Mouse (Mus musculus): ENCODE measurements around the gene Ube4b. TPM values are rescaled to one million over a fixed set of nuclear protein-coding genes. Genes with fewer than 3 reads are reported as not detected.

Gene Ube4b
- polyA plus RNA-seq, 1 experiment from 2014 or later, result 64.5 TPM

- H3K36me3 ChIP-seq (replicated peaks), result peaks cover 24% of the 10 kb centered on the region
- no peaks in the 10 kb centered on the region for H3K4me1 ChIP-seq
- no peaks in the 10 kb centered on the region for H3K27me3 ChIP-seq (replicated peaks)
- no peak for ATAC-seq (replicated peaks)
- no peak overlapping the region for H3K27ac ChIP-seq
- WGBS, result 91% methylated on average over 10 of the region's 10 CpGs
- no peak overlapping the region for H3K4me2 ChIP-seq
- H3K4me3 ChIP-seq, result no peak overlapping the region
- H3K9me3 ChIP-seq, result no peaks in the 10 kb centered on the region
- H3K9ac ChIP-seq, result no peak overlapping the region
These were observed 101.0 kb downstream of the Ube4b start for GRCm38 (mm10) chr4:149325411-149326162.

DNA sequence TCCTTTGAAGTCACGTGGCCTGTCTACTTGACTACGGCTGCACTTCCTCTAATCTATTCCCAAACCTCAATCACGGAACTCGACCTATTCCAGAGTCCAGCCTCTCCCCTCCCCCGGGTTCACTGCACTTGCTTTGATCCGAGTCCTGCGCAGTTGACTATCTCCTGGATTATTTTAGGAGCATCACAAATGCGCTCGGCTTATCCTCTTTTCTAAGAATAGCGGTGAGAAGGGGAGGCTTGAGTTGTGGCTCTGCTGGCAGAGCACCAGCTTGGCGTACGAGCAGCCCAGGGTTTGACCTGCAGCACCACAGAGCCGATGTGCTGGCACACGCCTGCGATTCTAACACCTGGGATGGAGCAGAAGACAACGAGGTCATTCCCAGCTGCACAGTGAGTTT is 102.8 kb downstream of the Ube4b start:
- H3K9ac ChIP-seq, result no peak overlapping the region
- no peak overlapping the region for H3K4me3 ChIP-seq
- H3K9me3 ChIP-seq, result no peaks in the 10 kb centered on the region
- no peak overlapping the region for H3K4me2 ChIP-seq
- no peak for ATAC-seq (replicated peaks)
- H3K4me1 ChIP-seq, result no peaks in the 10 kb centered on the region
- no peak overlapping the region for H3K27ac ChIP-seq
- no peaks in the 10 kb centered on the region for H3K27me3 ChIP-seq (replicated peaks)
- peaks cover 9% of the 10 kb centered on the region; the same call in 1 of the 2 replicates for H3K36me3 ChIP-seq (replicated peaks)
- 83% methylated on average over 16 of the region's 16 CpGs for WGBS

DNA sequence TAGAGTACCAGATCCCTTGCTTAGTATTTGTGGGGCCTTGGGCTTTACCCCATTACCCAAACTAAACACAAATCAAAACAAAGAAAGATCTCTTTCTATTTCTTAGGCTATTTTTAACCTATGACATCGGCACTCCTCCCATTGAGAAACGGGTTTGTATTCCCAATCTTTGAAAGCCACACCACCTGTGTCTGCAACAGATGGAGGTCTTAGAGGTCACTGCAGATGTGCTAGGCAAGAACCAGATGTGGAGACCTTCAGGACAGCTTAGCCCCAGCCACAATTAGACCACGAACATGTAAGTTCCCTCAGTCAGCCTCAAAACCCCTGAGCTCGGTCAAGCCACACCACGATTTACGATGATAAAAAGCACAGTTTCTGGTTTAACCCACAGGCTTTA is 103.8 kb downstream of the Ube4b start:
- Histone ChIP-seq H3K36me3 (replicated peaks) (peaks cover 7% of the 10 kb centered on the region; the same call in 1 of the 2 replicates), H3K27ac (no peak overlapping the region), H3K4me1 (no peaks in the 10 kb centered on the region), H3K4me3 (no peak overlapping the region), H3K27me3 (replicated peaks) (no peaks in the 10 kb centered on the region), H3K4me2 (no peak overlapping the region), H3K9ac (no peak overlapping the region), H3K9me3 (no peaks in the 10 kb centered on the region)
- WGBS, result 89% methylated on average over 6 of the region's 6 CpGs
- no peak for ATAC-seq (replicated peaks)

- no peaks in the 10 kb centered on the region for H3K9me3 ChIP-seq
- H3K4me2 ChIP-seq, result no peak overlapping the region
- H3K4me1 ChIP-seq, result no peaks in the 10 kb centered on the region
- no peak overlapping the region for H3K27ac ChIP-seq
- ATAC-seq (replicated peaks), result no peak
- WGBS, result 41% methylated on average over 4 of the region's 4 CpGs
- peaks cover 3% of the 10 kb centered on the region; the same call in 1 of the 2 replicates for H3K36me3 ChIP-seq (replicated peaks)
- no peaks in the 10 kb centered on the region for H3K27me3 ChIP-seq (replicated peaks)
- no peak overlapping the region for H3K4me3 ChIP-seq
- H3K9ac ChIP-seq, result no peak overlapping the region
These were observed 104.3 kb downstream of the Ube4b start for GRCm38 (mm10) chr4:149322286-149322685.

DNA sequence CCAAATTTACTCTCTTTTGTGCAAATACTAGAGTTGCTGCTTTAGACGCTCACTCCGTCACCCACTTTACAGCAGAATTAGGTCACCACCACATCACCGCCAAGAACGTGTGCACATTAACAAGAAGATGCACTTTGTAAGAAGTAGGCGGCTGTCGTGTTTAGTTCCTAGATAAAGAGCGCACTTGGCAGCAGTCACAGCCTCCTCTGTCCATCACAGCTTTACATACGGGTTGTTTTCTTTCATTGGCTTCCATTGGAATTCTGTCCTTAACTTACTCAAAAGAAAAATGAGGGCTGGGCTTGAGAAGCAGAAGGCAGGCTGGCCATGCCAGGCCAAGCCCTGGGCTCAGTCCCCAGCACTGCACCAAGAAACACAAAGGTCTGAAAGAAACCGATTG is 107.5 kb downstream of the Ube4b start:
- no peak for ATAC-seq (replicated peaks)
- Histone ChIP-seq H3K4me2 (no peak overlapping the region), H3K9me3 (no peaks in the 10 kb centered on the region), H3K4me3 (no peak overlapping the region), H3K4me1 (no peaks in the 10 kb centered on the region), H3K9ac (no peak overlapping the region), H3K36me3 (replicated peaks) (no peaks in the 10 kb centered on the region), H3K27me3 (replicated peaks) (no peaks in the 10 kb centered on the region), H3K27ac (no peak overlapping the region)
- WGBS, result 59% methylated on average over 9 of the region's 9 CpGs

GRCm38 (mm10) chr4:149317387-149317786 is 109.2 kb downstream of the Ube4b start:
- Histone ChIP-seq H3K4me1 (no peaks in the 10 kb centered on the region), H3K27ac (no peak overlapping the region), H3K27me3 (replicated peaks) (no peaks in the 10 kb centered on the region), H3K9ac (no peak overlapping the region), H3K4me3 (no peak overlapping the region), H3K9me3 (no peaks in the 10 kb centered on the region), H3K4me2 (no peak overlapping the region), H3K36me3 (replicated peaks) (no peaks in the 10 kb centered on the region)
- no peak for ATAC-seq (replicated peaks)
- WGBS, result 57% methylated on average over 5 of the region's 5 CpGs

GRCm38 (mm10) chr4:149314275-149314837 is 112.2 kb downstream of the Ube4b start:
- Histone ChIP-seq H3K4me1 (peaks cover 2% of the 10 kb centered on the region), H3K9me3 (no peaks in the 10 kb centered on the region), H3K36me3 (replicated peaks) (no peaks in the 10 kb centered on the region), H3K27me3 (replicated peaks) (no peaks in the 10 kb centered on the region), H3K27ac (no peak overlapping the region), H3K9ac (no peak overlapping the region), H3K4me2 (no peak overlapping the region), H3K4me3 (no peak overlapping the region)
- WGBS, result 91% methylated on average over 11 of the region's 11 CpGs
- no peak for ATAC-seq (replicated peaks)

- 85% methylated on average over 12 of the region's 12 CpGs for WGBS
- H3K4me3 ChIP-seq, result no peak overlapping the region
- no peak for ATAC-seq (replicated peaks)
These were observed 112.8 kb downstream of the Ube4b start for GRCm38 (mm10) chr4:149313558-149314253.

DNA sequence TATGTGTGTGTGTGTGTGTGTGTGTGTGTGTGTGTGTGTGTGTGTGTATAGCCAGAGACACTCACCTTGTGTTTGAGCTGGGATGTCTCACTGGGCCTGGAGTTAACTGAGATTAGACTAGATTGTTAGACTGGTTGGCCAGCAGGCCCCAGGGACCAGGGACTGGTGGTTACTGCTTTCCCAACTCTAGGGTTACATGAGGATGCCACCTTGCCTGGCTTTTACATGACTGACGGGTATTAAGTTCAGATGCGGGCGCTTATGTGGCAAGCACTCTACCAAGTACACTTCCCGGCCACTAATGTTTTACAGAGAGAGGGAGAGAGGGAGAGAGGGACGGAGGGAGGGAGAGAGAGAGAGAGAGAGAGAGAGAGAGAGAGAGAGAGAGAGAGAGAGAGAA is 114.6 kb downstream of the Ube4b start:
- WGBS, result 82% methylated on average over 5 of the region's 5 CpGs
- no peak overlapping the region for H3K9ac ChIP-seq

More at GRCm38 (mm10) chr4:149313558-149314253, 112.8 kb downstream of the Ube4b start:
- H3K36me3 ChIP-seq (replicated peaks), result no peaks in the 10 kb centered on the region
- H3K9me3 ChIP-seq, result no peaks in the 10 kb centered on the region
- H3K9ac ChIP-seq, result no peak overlapping the region
- peaks cover 8% of the 10 kb centered on the region for H3K4me1 ChIP-seq
- no peaks in the 10 kb centered on the region for H3K27me3 ChIP-seq (replicated peaks)
- H3K4me2 ChIP-seq, result no peak overlapping the region
- H3K27ac ChIP-seq, result no peak overlapping the region

DNA sequence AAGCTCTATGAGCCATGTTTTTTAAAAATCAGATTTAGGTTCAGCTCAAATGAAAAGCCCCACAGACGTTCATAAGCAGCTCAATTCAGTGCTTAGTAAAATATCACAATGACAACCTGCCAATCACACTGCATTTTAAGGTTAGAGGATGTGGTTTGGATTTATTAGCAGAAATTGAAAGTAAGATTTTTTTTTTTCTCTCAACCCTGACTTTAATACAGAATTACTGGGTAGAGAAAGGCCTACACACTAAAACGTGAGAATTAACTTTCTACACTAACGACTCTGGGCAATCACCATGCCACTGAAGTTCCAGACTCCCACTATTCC is 118.1 kb downstream of the Ube4b start:
- peak overlapping the region; percentile 59 for H3K4me2 ChIP-seq
- ATAC-seq (replicated peaks), result no peak
- H3K9ac ChIP-seq, result peak overlapping the region; percentile 89
- WGBS, result 21% methylated on average over 3 of the region's 3 CpGs
- H3K36me3 ChIP-seq (replicated peaks), result no peaks in the 10 kb centered on the region
- H3K9me3 ChIP-seq, result no peaks in the 10 kb centered on the region
- peak overlapping the region; percentile 98 for H3K27ac ChIP-seq
- peaks cover 36% of the 10 kb centered on the region for H3K4me1 ChIP-seq
- H3K27me3 ChIP-seq (replicated peaks), result no peaks in the 10 kb centered on the region
- peak overlapping the region; percentile 95 for H3K4me3 ChIP-seq

More for the DNA sequence above, 114.6 kb downstream of the Ube4b start:
- Histone ChIP-seq H3K9me3 (no peaks in the 10 kb centered on the region), H3K27me3 (replicated peaks) (no peaks in the 10 kb centered on the region), H3K4me1 (peaks cover 12% of the 10 kb centered on the region), H3K4me3 (no peak overlapping the region), H3K36me3 (replicated peaks) (no peaks in the 10 kb centered on the region), H3K4me2 (no peak overlapping the region), H3K27ac (no peak overlapping the region)
- no peak for ATAC-seq (replicated peaks)

DNA sequence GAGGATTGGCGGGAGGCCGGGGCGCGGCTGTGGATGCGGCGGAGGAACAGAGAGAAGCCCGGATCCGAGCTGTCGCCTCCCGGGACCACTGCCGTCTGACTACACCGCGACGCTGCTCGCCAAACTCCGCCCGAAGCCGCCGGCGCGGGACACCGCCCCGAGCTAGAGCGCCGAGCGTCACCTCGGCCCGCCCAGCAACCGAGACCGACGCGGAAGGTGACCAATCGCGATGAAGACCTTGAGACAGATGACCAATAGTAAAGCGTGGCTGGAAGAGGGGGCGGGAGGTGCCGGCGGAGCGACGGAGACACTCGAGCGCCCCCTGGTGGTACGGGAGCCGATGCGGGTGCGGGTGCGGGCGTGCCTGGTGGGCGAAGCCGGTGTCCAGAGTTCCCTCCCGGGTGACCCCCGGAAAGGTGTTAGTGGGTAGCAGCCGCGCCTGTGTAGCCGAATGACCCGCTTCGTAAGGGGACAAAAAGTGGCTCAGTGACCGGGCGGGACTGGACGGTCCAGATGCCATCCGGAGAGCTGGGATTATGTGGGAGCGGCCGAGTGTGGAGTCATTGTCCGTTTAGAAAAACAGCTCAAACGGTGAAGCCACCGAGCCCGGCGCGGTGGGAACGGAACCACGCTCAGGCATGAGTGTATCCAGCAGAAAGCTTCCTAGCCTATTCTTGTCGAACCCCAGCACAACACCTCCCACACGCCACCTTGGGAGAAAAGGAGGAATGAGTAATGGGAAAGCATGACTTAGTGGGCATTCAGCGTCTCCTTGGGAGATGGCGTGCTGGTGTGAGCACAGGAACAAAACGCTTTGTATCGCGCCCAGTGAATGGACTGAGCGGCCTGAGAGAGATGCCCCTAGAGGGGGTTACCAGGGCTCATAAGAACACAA is 118.7 kb downstream of the Ube4b start, which contains the start of gene Kif1b:
Gene Kif1b, minus strand, starts transcription at position 98 of the 895 bp plus-strand sequence.
- H3K4me2 ChIP-seq, result peak within 1 kb of the TSS; percentile 71
- H3K9me3 ChIP-seq, result no peaks in the 10 kb centered on the region
- peak within 1 kb of the TSS; percentile 89 for H3K9ac ChIP-seq
- under 1% methylated on average over 75 of the region's 79 CpGs for WGBS
- H3K4me1 ChIP-seq, result peaks cover 42% of the 10 kb centered on the region
- ATAC-seq (replicated peaks), result peak; percentile 97
- peak within 1 kb of the TSS; percentile 98 for H3K27ac ChIP-seq
- no peaks in the 10 kb centered on the region for H3K27me3 ChIP-seq (replicated peaks)
- H3K36me3 ChIP-seq (replicated peaks), result no peaks in the 10 kb centered on the region
- peak within 1 kb of the TSS; percentile 95 for H3K4me3 ChIP-seq
